Mouse (Mus musculus) heart, postnatal 14 days (tissue): Measurements from ENCODE around the gene Pls3. TPM values are rescaled to one million over a fixed set of nuclear protein-coding genes. Genes with fewer than 3 reads are reported as not detected.
A peak's percentile ranks its signal among the peaks of the same experiment; 100 is the strongest.

ENCODE experiments used
- DNase-seq, 2 experiments: peaks; one replicate each; pipeline ENCODE4 v3.0.0; 2021 to 2022
- intact Hi-C: fragments of 180-260 bp; cut with DNase I; formaldehyde crosslinking; loops from one replicate; pipeline ENCODE4 v1.15.1; 2025
- long read RNA-seq, 2 experiments: library from polyadenylated mRNA; stranded (forward); transcript quantifications; one replicate each; pipeline ENCODE4 v2.0.0; 2021
- total RNA-seq, 2 experiments: library from RNA; stranded (reverse); gene quantifications; 2 replicates each; pipeline ENCODE4 v1.2.3; 2021

The Pls3 gene
- 10 to 100 TPM; 54.5 to 59.5 TPM for total RNA-seq
- long read RNA-seq, experiment 1, transcript Pls3-202 (16 exons, 3,160 nt) = minor isoform, 13 of 113 reads
- long read RNA-seq, experiment 1, transcript Pls3-204 (16 exons, 3,149 nt) = major isoform, 77 of 113 reads
- long read RNA-seq, experiment 1, transcript Pls3-206 (16 exons, 2,000 nt) = minor isoform, 12 of 113 reads
- long read RNA-seq, experiment 1, partial matches to known transcripts = 4 of 113 reads
- long read RNA-seq, experiment 1, other reads (novel, unspliced or antisense) = 4 of 113 reads
- long read RNA-seq, experiment 2, transcript Pls3-206 (16 exons, 2,000 nt) = minor isoform, 13 of 129 reads
- long read RNA-seq, experiment 2, transcript Pls3-202 (16 exons, 3,160 nt) = minor isoform, 11 of 129 reads
- long read RNA-seq, experiment 2, transcript Pls3-204 (16 exons, 3,149 nt) = major isoform, 92 of 129 reads
- long read RNA-seq, experiment 2, partial matches to known transcripts = 3 of 129 reads
- long read RNA-seq, experiment 2, other reads (novel, unspliced or antisense) = 8 of 129 reads

- intact Hi-C loops = loop anchor here (5.0 to 10.0 kb wide), 5 partner anchors 42 to 328 kb away; no protein-coding TSS in a partner anchor
- peak; percentile 78 to 85 for DNase-seq
These were observed at the start of gene Pls3 for GRCm38 (mm10) chrX:75874332-75875291. Pls3 (minus strand) TSS chrX:75875182.

- no peak for DNase-seq
- intact Hi-C loops = no loop called here
These were observed 20.7 kb upstream of the Pls3 start for GRCm38 (mm10) chrX:75895716-75896115.

GRCm38 (mm10) chrX:75875566-75875965 is 584 bp upstream of the Pls3 start:
- DNase-seq = peak in 1 of 2 experiments; percentile 1

GRCm38 (mm10) chrX:75873813-75874212 is 1.2 kb downstream of the Pls3 start:
- DNase-seq = peak; percentile 36
- intact Hi-C loops = loop anchor here (5.0 to 10.0 kb wide), 3 partner anchors 42 to 131 kb away; no protein-coding TSS in a partner anchor

More at GRCm38 (mm10) chrX:75875566-75875965, 584 bp upstream of the Pls3 start:
- intact Hi-C loops = loop anchor here (5.0 to 10.0 kb wide), 3 partner anchors 129 to 327 kb away; no protein-coding TSS in a partner anchor

- DNase-seq = no peak
- intact Hi-C loops = loop anchor here (5.0 to 10.0 kb wide), 3 partner anchors 41 to 132 kb away; no protein-coding TSS in a partner anchor
These were observed 1.7 kb downstream of the Pls3 start for GRCm38 (mm10) chrX:75873253-75873652.

- intact Hi-C loops = loop anchor here (5.0 to 10.0 kb wide), 3 partner anchors 40 to 133 kb away; no protein-coding TSS in a partner anchor
- DNase-seq = no peak
These were observed 3.1 kb downstream of the Pls3 start for GRCm38 (mm10) chrX:75871855-75872254.

- intact Hi-C loops = no loop called here
- no peak for DNase-seq
These were observed 13.3 kb downstream of the Pls3 start for GRCm38 (mm10) chrX:75861715-75862114.

- no peak for DNase-seq
- intact Hi-C loops = no loop called here
These were observed 20.7 kb downstream of the Pls3 start for GRCm38 (mm10) chrX:75854294-75854693.

GRCm38 (mm10) chrX:75844290-75844689 is 30.7 kb downstream of the Pls3 start:
- intact Hi-C loops = no loop called here

GRCm38 (mm10) chrX:75842835-75843234 is 32.1 kb downstream of the Pls3 start:
- DNase-seq = no peak
- intact Hi-C loops = no loop called here

More at GRCm38 (mm10) chrX:75844290-75844689, 30.7 kb downstream of the Pls3 start:
- no peak for DNase-seq

- intact Hi-C loops = no loop called here
- no peak for DNase-seq
These were observed 32.9 kb downstream of the Pls3 start for GRCm38 (mm10) chrX:75842120-75842519.

GRCm38 (mm10) chrX:75840263-75840662 is 34.7 kb downstream of the Pls3 start:
- intact Hi-C loops = no loop called here
- DNase-seq = no peak

GRCm38 (mm10) chrX:75834836-75835235 is 40.1 kb downstream of the Pls3 start:
- no peak for DNase-seq
- intact Hi-C loops = loop anchor here (5.0 kb wide), 1 partner anchor 37 kb away; no protein-coding TSS in a partner anchor

GRCm38 (mm10) chrX:75834286-75834685 is 40.7 kb downstream of the Pls3 start:
- DNase-seq = no peak
- intact Hi-C loops = loop anchor here (5.0 kb wide), 1 partner anchor 38 kb away; no protein-coding TSS in a partner anchor

GRCm38 (mm10) chrX:75833006-75833641 is 41.9 kb downstream of the Pls3 start:
- intact Hi-C loops = loop anchor here (5.0 kb wide), 1 partner anchor 39 kb away; no protein-coding TSS in a partner anchor
- no peak for DNase-seq

- intact Hi-C loops = loop anchor here (5.0 kb wide), 1 partner anchor 42 kb away; no protein-coding TSS in a partner anchor
- DNase-seq = no peak
These were observed 45.1 kb downstream of the Pls3 start for GRCm38 (mm10) chrX:75829867-75830255.

- no peak for DNase-seq
- intact Hi-C loops = no loop called here
These were observed 45.6 kb downstream of the Pls3 start for GRCm38 (mm10) chrX:75829240-75829866.

- no peak for DNase-seq
- intact Hi-C loops = no loop called here
These were observed 56.2 kb downstream of the Pls3 start for GRCm38 (mm10) chrX:75818647-75819271.

- DNase-seq = no peak
- intact Hi-C loops = loop anchor here (5.0 kb wide), 1 partner anchor 57 kb away; no protein-coding TSS in a partner anchor
These were observed 60.0 kb downstream of the Pls3 start for GRCm38 (mm10) chrX:75814958-75815357.
